Mouse (Mus musculus): ENCODE results near the gene Armc8. TPM values are rescaled to one million over a fixed set of nuclear protein-coding genes. Genes with fewer than 3 reads are reported as not detected.

Gene Armc8
- total RNA-seq, 2 experiments from 2014 or later: 22.6 to 24.1 TPM

Other genes starting within 250 kb of the Armc8 start
- not detected for gene Esyt3, start 210.3 kb downstream of the Armc8 start, total RNA-seq (2021)
- gene Mras, start 131.5 kb downstream of the Armc8 start, total RNA-seq (2021): 1 to 10 TPM; 6.4 to 7.8 TPM
- gene Nme9, start 117.4 kb downstream of the Armc8 start, total RNA-seq (2021): not detected
- gene Dbr1, start 6.9 kb upstream of the Armc8 start, total RNA-seq (2021): 1 to 10 TPM; 3.9 to 4.6 TPM
- not detected for gene A4gnt, start 43.6 kb upstream of the Armc8 start, total RNA-seq (2021)
- gene Dzip1l, start 60.6 kb upstream of the Armc8 start, total RNA-seq (2021): 1 to 10 TPM in 1 of 2 experiments, under 1 TPM in 1; 0.75 to 1.6 TPM
- gene Cldn18, start 148.4 kb upstream of the Armc8 start, total RNA-seq (2021): not detected